Mouse (Mus musculus): ENCODE results near the gene C1ql4.
A peak's percentile ranks its signal among the peaks of the same experiment; 100 is the strongest.
"Not testable (repeated sequence)": the region's sequence is repeated elsewhere in the genome, so short reads cannot be mapped to it uniquely, and the experiment has no call there.

Gene C1ql4

DNA sequence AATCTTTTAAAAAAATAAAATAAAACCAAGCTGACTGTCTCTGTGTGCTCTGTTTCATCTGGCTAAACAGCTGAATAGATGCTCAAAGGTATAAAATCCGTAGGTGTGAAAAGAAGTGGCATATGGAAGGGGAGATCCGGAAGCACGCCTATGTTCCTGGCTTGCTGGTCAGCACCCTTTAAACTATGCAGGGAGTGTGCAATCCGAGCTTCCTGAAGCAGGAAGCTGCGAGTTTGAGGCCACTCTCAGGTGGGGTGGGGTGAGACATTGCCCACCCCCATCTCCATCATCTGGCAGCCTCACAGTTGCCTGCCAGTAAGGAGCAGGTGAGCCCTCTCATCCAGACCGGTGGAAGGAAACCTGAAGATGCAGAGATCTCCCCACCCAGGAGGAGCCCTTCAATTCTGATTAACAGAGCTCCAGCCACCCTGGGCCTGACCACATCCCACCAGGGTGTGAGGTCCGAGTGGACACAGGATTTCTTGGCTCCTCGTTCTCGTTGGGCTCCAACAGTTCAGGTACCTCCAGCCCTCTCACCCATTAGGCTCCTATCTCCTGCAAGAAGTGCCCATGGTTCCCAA is 13.5 kb downstream of the C1ql4 start, which contains the start of gene Troap:
Troap (plus strand) TSS at position 557 of the 581 bp plus-strand sequence.
- DNase-seq (ENCODE audit: low spot score), result no peak

DNA sequence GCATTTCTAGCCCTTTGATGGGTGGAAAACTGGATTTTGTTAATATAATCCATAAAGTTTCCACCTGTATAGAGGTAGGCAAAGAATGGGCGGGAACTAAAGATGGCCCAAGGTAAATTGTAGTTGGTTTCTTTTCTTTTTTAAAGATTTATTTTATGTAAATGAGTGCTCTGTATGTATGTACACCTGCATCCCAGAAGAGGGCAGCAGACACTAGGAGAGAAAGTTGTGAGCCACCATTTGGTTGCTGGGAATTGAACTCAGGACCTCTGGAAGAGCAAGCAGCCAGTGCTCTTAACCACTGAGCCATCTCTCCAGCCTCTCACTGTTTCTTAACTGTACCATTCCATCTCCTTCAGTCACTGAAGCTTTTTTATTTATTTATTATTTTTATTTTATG is 15.6 kb downstream of the C1ql4 start:
- no peak for DNase-seq (ENCODE audit: low spot score)

DNA sequence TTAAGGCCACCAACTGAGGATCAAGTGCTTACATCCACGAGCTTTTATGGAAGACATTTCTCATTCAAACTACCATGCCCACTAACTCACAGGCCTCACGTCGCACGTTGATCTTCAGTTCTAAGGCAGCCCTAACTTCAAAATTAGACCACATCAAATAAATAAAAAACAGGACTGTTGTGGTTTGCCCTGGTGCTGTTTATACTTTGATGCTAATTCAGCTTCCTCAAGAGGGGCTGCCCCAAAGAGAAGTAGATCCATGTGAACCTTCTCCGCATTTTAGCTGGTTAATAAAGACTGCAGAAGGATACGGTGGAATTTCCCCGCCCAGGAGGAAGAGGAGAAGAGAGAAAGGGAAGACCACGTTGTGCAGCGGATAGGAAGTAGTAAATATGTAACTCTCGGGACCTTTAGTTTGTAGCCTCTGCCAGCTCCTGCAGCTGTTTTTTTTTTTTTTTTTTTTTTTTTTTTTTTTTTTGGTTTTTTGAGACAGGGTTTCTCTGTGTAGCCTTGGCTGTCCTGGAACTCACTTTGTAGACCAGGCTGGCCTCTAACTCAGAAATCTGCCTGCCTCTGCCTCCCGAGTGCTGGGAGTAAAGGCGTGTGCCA is 22.0 kb downstream of the C1ql4 start:
- DNase-seq (ENCODE audit: low spot score), result no peak

DNA sequence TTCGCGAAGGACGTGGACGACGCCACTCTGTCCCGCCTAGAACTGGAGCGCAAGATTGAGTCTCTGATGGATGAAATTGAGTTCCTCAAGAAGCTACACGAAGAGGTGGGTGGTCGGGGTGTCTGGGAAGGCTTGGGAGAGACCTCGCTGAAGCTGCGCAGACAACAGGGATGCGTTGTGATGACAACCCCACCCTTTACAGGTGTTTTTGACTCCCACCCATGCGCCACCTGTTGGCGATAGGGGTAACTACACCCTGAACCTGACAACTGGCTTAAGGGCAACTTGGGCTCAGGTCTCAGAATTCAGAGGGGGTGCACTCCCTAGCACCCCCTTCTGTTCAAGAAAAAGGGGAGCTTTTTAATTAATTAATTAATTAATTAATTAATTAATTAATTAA is 31.3 kb downstream of the C1ql4 start:
- no peak for DNase-seq (ENCODE audit: low spot score)

DNA sequence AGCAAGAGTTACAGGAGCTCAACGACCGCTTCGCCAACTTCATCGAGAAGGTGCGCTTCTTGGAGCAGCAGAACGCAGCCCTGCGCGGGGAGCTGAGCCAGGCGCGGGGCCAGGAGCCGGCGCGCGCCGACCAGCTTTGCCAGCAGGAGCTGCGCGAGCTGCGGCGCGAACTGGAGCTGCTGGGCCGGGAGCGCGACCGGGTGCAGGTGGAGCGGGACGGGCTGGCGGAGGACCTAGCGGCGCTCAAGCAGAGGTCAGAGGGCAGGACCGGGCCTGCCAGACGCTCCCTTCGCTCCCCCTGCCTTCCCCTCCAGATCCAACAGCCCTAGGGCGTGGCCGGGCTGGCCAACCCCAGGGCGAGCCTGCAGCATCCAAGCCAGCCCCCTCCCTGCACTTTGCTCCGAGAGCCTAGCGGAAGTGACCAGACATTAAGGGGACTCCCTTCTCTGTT is 32.1 kb downstream of the C1ql4 start:
- no peak for DNase-seq (ENCODE audit: low spot score)

DNA sequence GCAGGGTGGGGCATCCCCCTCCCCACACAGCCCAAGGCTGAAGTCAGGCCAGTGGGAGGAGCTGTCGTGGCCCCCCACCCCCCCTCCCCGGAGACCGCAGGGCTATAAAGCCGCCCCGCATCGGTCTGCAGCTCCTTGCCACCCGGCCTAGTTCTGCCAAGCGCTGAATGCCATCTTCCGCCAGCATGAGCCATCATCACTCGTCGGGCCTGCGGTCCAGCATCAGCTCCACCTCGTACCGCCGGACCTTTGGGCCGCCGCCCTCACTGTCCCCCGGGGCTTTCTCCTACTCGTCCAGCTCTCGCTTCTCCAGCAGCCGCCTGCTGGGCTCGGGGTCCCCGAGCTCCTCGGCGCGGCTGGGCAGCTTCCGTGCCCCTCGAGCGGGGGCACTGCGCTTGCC is 32.6 kb downstream of the C1ql4 start, which contains the start of gene Prph:
Prph (plus strand) TSS at position 135 of the 400 bp plus-strand sequence.
- no peak for DNase-seq (ENCODE audit: low spot score)

DNA sequence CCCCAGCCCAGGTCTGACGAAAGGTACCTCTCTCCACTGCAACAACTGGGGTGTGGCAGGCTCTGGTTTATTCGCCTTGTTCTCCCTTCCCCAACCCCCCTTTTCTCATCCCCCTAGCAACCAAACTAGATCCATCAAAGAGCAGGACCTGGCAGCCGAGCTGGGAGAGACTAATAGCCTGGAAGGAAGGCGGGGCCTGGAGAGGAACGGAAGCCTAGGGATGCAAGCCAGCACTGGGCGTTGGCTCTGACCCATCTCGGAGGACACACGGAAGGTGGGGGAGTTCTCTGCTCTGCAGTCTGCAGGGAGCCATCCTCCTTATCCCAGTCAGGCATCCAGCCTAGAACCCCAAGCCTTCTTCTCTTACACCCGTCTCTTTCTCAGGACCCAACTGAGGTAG is 34.2 kb downstream of the C1ql4 start:
- no peak for DNase-seq (ENCODE audit: low spot score)

DNA sequence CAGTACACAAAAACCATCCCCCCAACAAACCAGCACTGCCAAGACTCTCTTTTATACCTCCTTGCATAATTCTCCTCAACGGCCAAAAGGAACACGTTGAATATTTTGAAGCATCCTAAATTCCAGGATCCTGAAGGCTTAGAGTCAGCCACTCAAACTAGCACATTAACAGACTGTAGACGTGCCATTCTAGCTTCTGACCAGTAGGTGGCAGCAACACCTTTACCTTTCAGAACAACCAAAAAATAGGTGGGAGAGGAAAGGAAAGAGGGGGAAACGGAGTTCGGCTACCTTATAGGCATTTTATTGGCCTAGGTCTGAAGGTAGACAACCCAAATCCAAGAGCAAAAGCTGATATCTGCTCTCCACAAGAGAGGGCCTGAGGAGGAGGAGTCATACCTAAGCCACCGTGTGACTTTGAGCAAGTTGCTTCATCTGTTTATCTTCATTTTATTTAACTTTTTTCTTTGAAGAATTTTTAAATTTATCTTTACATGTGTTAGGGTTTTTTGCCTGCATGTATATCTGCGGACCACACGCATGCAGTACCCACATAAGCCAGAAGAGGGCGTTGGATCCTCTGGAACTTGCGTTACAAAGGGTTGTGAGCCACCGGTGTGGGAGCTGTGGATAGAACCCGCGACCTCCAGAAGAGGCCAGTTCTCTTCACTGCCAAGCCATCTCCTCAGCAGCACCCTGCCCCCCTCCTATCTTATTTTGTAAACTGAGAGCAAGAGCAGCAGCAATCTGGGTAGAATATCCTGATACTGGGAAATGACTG is 38.0 kb downstream of the C1ql4 start:
- peak; percentile 74 for DNase-seq (ENCODE audit: low spot score)

DNA sequence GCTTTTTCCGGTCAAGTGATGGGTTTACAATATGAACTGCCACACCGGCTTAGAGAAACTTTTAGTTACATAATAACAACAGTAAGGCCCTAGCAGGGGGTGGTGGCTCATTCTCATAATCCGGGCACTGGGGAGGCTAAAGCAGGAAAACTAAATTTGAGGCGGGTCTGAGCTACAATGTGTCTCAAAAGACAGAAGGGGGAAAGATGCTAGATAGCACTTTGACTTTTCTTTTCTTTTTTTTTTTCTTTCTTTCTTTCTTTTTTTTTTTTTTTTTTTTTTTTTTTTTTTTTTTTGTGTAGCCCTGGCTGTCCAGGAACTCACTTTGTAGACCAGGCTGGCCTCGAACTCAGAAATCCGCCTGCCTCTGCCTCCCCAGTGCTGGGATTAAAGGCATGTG is 41.9 kb downstream of the C1ql4 start:
- DNase-seq (ENCODE audit: low spot score), result not testable (repeated sequence)

DNA sequence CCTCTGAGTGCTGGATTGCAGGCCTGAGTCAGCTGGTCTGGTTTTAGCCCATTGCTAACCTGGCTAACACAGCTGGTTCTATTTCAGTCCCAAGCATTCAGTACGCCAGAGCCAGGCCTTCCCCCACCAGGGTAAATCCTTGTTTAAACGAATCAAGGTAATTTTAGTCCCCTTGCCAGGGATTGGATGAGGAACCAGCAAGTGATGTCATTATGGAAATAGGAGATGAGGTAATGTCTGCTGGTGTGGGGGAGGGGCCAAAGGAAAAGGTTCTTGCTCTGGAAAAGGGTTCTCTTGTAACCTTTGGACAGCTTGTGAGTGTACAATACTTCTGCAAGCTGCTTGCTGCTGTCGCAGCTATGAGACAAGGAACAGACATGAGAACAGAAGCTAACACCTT is 42.8 kb downstream of the C1ql4 start:
- peak; percentile 60 for DNase-seq (ENCODE audit: low spot score)

DNA sequence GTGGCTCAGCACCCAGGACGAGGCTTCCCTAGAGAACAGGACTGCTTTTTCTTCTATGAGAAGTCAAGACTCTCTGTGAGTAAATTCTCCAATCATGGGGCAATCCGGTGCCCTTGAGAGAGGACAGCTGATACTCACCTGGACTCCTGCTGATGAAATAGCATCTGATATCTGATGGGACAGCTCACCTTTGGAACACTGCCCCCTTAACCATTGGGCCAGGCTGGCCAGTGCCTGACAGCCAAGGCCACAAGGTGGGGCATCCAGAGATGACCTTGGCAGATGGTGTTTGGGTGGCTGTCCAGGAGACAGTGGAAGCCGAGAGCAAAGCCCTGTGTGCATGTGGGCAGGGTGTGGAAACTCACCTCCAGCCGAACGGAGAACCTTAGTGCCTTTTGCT is 45.3 kb downstream of the C1ql4 start:
- no peak for DNase-seq (ENCODE audit: low spot score)

DNA sequence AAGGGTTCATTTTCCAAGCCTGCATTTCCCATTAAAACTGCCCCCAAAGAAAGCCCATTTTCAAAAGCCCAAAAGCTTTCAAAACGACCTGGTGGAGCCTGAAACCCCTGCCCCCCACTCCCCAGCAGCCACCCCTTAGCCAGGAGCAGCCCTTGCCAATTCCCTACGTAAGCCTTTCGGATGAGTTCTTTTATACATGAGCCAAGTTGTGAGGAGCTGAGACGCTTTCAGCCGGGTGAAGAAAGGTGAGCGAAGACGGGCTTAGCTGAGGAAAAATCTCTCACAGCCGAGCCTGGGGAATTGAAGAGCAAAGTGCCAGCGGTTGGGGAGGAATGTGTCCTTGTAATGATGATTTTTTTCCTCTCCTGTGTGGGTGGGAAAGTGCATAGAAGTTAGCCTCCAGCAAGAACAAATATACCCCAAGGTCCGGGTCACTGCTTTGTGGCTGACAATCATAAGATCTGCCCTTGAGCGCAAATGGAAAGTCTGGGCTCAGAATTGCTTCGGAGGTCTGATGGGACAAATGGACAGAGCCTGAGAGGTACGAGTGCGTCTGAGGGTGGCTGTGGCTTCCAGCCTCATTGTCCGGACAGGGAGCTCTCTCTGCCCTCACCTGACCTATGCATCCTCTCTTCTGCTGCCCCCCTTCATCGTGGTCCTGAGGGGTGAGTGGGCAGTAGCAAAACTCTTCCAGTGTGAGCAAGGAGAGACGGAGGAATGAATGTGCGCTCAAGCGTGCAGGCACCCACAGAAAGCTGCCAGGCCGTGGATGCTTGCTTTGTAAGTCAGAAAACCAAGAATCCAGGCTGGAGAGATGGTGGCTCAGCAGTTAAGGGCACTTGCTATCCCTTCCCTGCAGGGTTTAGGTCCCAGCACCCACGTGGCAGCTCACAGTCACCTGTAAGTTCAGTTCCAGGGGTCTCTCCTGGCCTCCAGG is 46.4 kb downstream of the C1ql4 start:
- DNase-seq (ENCODE audit: low spot score), result no peak

DNA sequence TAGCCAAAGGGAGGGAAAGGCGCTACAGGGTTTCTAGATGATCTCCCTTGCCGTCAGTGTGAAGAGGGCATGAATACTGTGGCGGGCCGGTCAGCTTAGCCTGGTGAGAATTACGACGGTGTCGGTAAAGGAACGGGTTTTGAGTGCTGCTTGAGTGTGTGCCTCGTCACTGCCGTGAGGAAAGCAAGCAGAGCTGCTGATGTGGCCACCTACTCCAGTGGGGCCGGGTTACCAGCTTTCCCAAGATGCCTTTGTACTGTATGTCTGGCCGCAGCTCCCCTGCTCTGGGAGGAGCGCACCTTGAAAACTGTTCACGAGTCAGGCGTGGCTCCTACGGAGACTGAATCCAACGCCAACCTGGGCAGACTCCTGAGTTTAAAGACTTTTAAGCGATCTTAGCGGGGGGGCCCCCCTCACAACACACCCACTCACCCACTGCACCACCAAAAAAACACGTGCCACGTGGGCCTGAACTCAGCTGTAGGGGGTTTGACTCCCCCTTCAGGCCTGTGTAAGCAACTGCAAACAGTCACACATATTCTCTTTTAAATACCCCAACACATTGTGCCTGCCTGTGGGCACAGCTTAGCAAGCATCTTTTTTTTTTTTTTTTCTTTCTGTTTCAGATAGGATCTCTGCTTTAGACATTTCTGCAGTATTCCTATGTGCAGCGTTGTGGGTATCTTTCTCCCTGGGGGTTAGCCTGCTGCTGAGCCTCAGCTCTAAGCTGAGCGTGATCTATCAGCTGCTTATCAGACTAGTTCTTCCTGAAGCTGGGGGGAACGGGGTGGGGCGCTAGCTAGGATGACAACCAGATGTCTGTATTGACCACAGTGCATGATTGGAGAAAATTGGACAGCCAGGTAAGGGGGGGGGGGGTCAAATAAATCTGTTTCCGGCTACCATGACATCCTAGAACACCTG is 47.4 kb downstream of the C1ql4 start:
- DNase-seq (ENCODE audit: low spot score), result no peak

DNA sequence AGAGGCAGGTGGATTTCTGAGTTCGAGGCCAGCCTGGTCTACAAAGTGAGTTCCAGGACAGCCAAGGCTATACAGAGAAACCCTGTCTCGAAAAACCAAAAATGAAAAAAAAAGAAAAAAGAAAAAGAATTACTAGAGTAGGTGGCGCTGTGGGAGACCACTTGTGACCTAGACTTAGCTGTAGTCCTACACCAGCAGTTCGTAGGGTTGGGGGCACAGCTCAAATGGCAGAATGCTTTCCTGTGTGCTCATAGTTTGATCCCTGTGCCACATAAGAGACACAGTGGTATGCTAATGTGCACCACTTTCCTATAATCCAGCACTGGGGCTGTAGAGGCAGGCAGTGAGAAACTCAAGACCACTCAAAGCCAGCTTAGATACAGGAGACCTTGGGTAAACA is 48.3 kb downstream of the C1ql4 start:
- DNase-seq (ENCODE audit: low spot score), result no peak

DNA sequence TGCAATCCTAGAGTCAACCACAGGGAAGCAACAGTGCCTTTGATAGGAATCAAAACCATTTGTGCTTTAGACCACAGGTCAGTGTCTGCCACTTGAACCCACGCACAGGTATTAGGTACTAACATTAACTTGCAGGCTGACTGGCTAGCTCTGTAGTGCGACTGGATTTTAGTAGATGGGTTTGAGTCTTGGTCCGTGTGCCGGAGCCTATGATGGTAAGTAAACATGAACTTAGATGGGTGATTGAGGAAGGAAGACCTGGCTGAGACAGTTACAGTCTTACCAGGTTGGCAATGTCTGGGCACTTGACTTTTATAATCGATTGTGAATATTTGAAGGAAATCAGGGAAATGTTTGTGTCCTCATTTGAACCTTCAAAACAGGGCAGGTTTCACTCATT is 48.8 kb downstream of the C1ql4 start:
- DNase-seq (ENCODE audit: low spot score), result no peak

DNA sequence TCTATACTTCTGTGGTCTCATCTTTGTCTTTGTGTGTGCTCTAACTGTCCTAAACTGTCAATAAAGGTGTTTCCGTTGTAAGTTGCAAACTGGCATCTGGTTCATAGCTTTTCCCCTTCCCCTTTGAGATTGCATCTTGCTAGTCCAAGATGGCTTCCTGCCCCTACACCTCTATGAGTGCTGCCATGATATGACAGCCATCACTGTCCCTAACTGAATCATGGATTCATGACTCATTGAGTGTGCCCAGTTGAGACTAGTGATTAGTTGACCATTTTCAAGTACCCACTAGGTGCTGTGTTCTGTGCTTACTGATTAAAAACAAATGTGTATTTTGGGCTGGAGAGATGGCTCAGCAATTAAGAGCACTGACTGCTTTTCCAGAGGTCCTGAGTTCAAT is 49.6 kb downstream of the C1ql4 start:
- no peak for DNase-seq (ENCODE audit: low spot score)

DNA sequence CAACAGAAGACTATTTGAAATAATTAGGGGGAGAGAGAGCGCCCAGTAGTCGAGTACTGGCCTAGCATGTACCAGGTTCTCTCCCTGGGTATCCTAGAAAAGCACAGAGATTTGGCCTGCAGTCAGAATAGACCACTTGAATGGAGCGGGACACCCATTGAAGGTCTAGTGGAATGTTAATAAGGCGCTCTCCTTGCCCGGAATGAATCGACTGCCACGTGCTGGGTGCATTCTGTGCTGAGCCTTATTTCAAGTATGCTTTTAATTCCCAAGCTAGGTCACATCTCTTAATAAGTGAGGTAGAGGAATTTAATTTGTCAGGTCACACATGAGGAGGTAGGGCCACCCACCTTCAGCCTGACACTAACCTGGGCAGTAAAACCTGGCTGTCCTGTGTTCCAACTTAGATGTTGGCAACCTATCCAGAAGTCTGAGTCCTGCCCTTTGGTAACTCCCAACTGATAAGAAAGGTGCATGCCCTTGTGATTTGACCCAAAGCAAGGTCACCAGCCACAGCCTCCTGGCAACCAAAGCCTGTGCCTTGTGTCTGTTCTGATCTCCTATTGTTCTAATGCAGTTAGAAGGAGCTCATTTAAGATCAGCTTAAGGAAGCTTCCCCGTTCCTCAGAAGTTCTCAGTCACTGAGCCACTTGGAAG is 51.2 kb downstream of the C1ql4 start:
- DNase-seq (ENCODE audit: low spot score), result no peak

DNA sequence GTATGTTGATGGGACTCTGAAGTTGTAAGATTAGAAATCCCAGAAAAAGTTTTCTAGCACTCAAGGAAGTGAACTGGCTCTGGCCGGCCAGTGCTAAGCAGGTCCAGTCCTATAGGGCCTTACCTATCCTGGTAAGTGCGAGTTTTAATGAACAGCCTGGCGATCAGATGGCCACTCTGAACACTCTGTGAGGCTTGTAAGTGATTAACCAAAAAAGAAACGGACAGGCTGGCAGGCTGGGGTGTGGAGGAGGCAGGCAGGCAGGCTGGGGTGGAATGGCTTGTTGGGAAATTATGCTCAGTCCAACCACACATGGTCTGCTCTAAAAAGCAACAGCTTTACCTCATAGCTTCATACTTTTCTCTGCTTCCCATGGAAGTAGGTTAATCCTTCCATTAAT is 52.2 kb downstream of the C1ql4 start:
- DNase-seq (ENCODE audit: low spot score), result no peak
